Mouse (Mus musculus): ENCODE data around the gene Gatad2b. TPM values are rescaled to one million over a fixed set of nuclear protein-coding genes. Genes with fewer than 3 reads are reported as not detected.

Gatad2b gene
- polyA plus RNA-seq, 1 experiment, result 70.0 TPM

- peak within 1 kb of the TSS; percentile 76 for H3K4me3 ChIP-seq (ENCODE audit: insufficient read depth, low read length)
- TF ChIP-seq CTCF (IDR thresholded peaks at IDR 0.05; ENCODE audit: borderline replicate concordance, insufficient read depth, low read length), result no peak
- TF ChIP-seq POLR2A (IDR thresholded peaks at IDR 0.05; ENCODE audit: low read depth, low read length), result peak; percentile 43; the same call in 1 of the 2 replicates
- H3K4me1 ChIP-seq (ENCODE audit: control insufficient read depth, insufficient read depth, low read length), result peaks cover 16% of the 10 kb centered on the region
- H3K27ac ChIP-seq (ENCODE audit: insufficient read depth, low read length), result peak within 1 kb of the TSS; percentile 84
Observed at GRCm38 (mm10) chr3:90253653-90254418, 39.1 kb upstream of the Gatad2b start, which contains the start of gene Crtc2. Crtc2 (plus strand) TSS chr3:90254163.

GRCm38 (mm10) chr3:90254419-90255193, 38.4 kb upstream of the Gatad2b start:
- TF ChIP-seq CTCF (IDR thresholded peaks at IDR 0.05; ENCODE audit: borderline replicate concordance, insufficient read depth, low read length), result no peak
- TF ChIP-seq POLR2A (IDR thresholded peaks at IDR 0.05; ENCODE audit: low read depth, low read length), result peak; percentile 52; the same call in 1 of the 2 replicates
- peaks cover 12% of the 10 kb centered on the region for H3K4me1 ChIP-seq (ENCODE audit: control insufficient read depth, insufficient read depth, low read length)
- H3K27ac ChIP-seq (ENCODE audit: insufficient read depth, low read length), result peak overlapping the region; percentile 84
- H3K4me3 ChIP-seq (ENCODE audit: insufficient read depth, low read length), result peak overlapping the region; percentile 76

DNA sequence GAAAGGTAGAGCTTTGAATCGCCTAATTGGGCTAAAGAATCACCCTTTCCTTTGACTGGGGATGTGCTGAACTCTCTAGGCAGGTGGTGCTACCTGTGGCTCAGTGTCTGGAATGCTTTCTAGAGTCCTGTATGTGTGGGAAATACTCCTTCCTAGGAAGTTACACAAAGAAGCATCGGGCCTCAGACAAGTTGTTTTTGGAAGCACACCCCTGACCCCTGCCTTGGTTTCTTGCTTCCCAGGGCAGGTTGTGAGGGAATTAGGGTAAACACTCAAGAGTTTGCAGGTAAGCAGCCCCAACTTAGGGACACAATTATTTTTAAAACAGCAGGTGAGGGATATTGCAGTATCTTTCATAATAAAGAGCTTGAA, 37.8 kb upstream of the Gatad2b start:
- Histone ChIP-seq H3K4me3 (ENCODE audit: insufficient read depth, low read length) (peak overlapping the region; percentile 76), H3K4me1 (ENCODE audit: control insufficient read depth, insufficient read depth, low read length) (peaks cover 12% of the 10 kb centered on the region), H3K27ac (ENCODE audit: insufficient read depth, low read length) (no peak overlapping the region)
- TF ChIP-seq POLR2A (IDR thresholded peaks at IDR 0.05; ENCODE audit: low read depth, low read length) (no peak), CTCF (IDR thresholded peaks at IDR 0.05; ENCODE audit: borderline replicate concordance, insufficient read depth, low read length) (no peak)

DNA sequence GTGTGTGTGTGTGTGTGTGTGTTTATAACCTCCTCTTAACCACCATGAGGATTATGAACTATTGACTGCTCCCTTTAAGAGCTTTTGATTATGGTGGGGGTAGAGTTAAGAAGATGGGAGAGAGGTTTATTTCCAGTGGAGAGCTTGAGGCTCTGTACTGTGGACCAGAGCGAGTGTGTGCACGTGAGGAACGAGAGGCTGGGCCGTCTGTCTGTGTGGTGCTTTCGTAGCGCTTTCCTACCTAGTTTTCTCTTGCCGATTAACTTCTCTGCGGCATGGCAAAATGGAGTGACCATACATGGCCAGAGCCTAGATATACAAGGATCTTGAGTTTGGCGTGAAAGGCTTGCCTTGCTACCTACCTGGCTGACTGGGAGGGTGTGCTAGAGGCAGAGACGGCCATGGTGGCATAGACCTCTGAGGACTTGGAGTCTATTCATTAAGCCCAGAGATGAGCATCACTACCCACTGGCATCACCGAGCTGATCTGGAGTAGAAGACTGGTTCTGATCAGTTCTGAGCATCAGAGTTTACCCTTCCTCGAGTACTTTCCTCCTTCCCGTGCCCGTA, 37.1 kb upstream of the Gatad2b start:
- Histone ChIP-seq H3K27ac (ENCODE audit: insufficient read depth, low read length) (no peak overlapping the region), H3K4me1 (ENCODE audit: control insufficient read depth, insufficient read depth, low read length) (peaks cover 8% of the 10 kb centered on the region), H3K4me3 (ENCODE audit: insufficient read depth, low read length) (no peak overlapping the region)
- TF ChIP-seq POLR2A (IDR thresholded peaks at IDR 0.05; ENCODE audit: low read depth, low read length), result no peak

GRCm38 (mm10) chr3:90256731-90257530, 36.0 kb upstream of the Gatad2b start:
- 0 out of 2 replicates have a peak, but pooled peaks cover 3% of the 10 kb centered on the region for H3K4me1 ChIP-seq (ENCODE audit: control insufficient read depth, insufficient read depth, low read length)
- no peak for TF ChIP-seq POLR2A (IDR thresholded peaks at IDR 0.05; ENCODE audit: low read depth, low read length)
- TF ChIP-seq CTCF (IDR thresholded peaks at IDR 0.05; ENCODE audit: borderline replicate concordance, insufficient read depth, low read length), result no peak
- H3K4me3 ChIP-seq (ENCODE audit: insufficient read depth, low read length), result no peak overlapping the region
- no peak overlapping the region for H3K27ac ChIP-seq (ENCODE audit: insufficient read depth, low read length)

- H3K27ac ChIP-seq (ENCODE audit: insufficient read depth, low read length), result no peak overlapping the region
- no peak overlapping the region for H3K4me3 ChIP-seq (ENCODE audit: insufficient read depth, low read length)
- 0 out of 2 replicates have a peak, but pooled peaks cover 3% of the 10 kb centered on the region for H3K4me1 ChIP-seq (ENCODE audit: control insufficient read depth, insufficient read depth, low read length)
- TF ChIP-seq POLR2A (IDR thresholded peaks at IDR 0.05; ENCODE audit: low read depth, low read length) (no peak), CTCF (IDR thresholded peaks at IDR 0.05; ENCODE audit: borderline replicate concordance, insufficient read depth, low read length) (no peak)
Observed at GRCm38 (mm10) chr3:90258521-90258920, 34.5 kb upstream of the Gatad2b start.

DNA sequence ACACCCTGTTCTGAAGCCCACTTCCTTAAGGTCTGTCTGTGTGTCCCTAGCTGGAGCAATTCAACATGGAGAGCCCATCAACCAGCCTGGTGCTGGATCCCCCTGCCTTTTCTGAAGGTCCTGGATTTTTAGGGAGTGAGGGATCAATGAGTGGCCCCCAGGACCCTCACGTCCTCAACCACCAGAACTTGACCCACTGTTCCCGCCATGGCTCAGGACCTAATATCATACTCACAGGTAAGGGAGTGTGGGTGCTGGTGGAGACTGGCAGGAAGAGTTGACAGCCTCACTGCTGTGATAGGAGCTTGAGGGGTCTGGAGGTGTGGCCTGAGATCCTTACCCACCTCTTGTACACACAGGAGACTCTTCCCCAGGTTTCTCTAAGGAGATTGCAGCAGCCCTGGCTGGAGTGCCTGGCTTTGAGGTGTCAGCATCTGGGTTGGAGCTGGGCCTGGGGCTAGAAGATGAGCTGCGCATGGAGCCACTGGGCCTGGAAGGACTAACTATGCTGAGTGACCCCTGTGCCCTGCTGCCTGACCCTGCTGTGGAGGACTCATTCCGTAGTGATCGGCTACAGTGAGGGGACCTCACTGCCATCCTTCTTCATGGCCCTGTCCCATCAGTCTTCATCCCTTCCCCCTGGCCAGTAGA, 29.7 kb upstream of the Gatad2b start:
- no peak overlapping the region for H3K4me3 ChIP-seq (ENCODE audit: insufficient read depth, low read length)
- no peak overlapping the region for H3K27ac ChIP-seq (ENCODE audit: insufficient read depth, low read length)
- no peaks in the 10 kb centered on the region for H3K4me1 ChIP-seq (ENCODE audit: control insufficient read depth, insufficient read depth, low read length)
- TF ChIP-seq POLR2A (IDR thresholded peaks at IDR 0.05; ENCODE audit: low read depth, low read length), result no peak
- TF ChIP-seq CTCF (IDR thresholded peaks at IDR 0.05; ENCODE audit: borderline replicate concordance, insufficient read depth, low read length), result no peak

GRCm38 (mm10) chr3:90264687-90265033, 28.3 kb upstream of the Gatad2b start:
- no peaks in the 10 kb centered on the region for H3K4me1 ChIP-seq (ENCODE audit: control insufficient read depth, insufficient read depth, low read length)
- H3K4me3 ChIP-seq (ENCODE audit: insufficient read depth, low read length), result peak overlapping the region; percentile 25
- no peak overlapping the region for H3K27ac ChIP-seq (ENCODE audit: insufficient read depth, low read length)
- TF ChIP-seq CTCF (IDR thresholded peaks at IDR 0.05; ENCODE audit: borderline replicate concordance, insufficient read depth, low read length), result no peak
- TF ChIP-seq POLR2A (IDR thresholded peaks at IDR 0.05; ENCODE audit: low read depth, low read length), result 0 out of 2 replicates have a peak, but pooled peaks have one; percentile 14
